Mouse (Mus musculus): ENCODE measurements around the gene Sppl3.

The Sppl3 gene

DNA sequence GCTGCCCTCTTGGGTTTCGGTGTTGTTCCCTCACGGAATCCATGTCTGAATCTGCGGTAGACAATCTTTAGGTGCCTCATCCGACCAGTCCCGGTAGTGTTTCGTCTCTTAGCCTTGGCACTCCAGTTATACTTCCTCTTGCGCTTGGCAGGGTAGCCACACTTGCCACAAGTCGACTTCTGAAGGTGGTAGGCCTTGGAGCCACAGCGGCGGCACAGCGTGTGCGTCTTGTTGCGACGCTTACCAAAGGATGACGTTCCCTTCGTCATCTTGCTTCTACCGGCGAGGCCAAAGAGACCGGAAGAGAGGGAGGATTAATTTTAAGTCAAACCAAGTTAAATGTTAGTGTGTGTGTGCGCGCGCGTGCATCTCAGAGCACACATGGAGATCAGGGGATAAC is 92.3 kb downstream of the Sppl3 start:
- CTCF ChIA-PET: interaction anchor here in 2 of 4 experiments (0.6 to 1.9 kb wide), 2 partner anchors 57 to 124 kb away, joined by 3 to 6 read pairs; no protein-coding TSS in a partner anchor
- POLR2A ChIA-PET: interaction anchor here in 2 of 4 experiments (0.7 to 1.9 kb wide), 3 partner anchors 9 to 124 kb away, joined by 3 to 8 read pairs (median 5); no protein-coding TSS in a partner anchor

DNA sequence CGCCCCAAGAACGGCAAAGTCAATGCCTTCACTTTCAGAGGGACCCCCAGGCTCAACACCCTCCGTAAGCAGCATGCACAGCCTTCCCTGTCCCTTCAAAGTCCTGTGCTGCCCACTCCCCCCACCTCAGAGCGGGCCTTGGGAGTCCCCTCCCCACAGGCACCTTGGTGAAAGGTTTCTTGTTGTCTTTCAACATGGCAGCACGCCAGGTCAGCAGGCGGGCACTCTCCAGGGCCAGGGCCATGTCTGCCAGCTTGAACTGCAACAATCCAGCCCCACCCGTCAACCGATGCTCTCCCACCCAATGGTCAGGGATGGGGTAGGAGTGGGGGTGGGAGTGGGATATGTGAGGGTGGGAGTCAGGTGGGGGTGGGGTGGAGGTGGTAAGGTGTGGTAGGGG is 100.2 kb downstream of the Sppl3 start:
- CTCF ChIA-PET: interaction anchor here (0.6 to 2.8 kb wide), 10 partner anchors 14 to 1314 kb away, joined by 3 to 13 read pairs (median 4); partner anchors contain the start of gene Hnf1a (in 1 of the 4)
- POLR2A ChIA-PET: interaction anchor here in 3 of 4 experiments (0.8 to 4.4 kb wide), 13 partner anchors 10 to 139 kb away, joined by 3 to 17 read pairs (median 4); partner anchors contain the start of gene Gm10401 (in 1 of the 3)

DNA sequence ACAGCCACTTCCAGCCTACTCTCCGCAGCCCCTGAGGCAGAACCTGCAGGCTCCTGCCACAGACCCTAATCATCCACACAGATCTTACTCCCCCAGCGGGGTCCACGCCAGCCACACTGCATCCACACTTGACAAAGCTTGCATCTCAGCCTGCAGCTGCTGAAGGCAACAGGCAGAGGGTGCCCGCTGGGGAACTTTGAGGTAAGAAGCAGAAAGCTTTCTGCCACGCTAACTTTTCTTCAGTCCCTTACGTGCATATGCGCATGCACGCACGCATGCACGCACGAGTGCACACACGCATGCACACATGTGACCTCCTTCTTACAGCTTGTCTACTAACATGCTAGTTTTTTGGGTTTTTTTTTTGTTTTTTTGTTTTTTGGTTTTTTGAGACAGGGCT is 102.3 kb downstream of the Sppl3 start:
- POLR2A ChIA-PET: interaction anchor here (0.6 to 2.4 kb wide), 21 partner anchors 9 to 378 kb away, joined by 3 to 12 read pairs (median 4); partner anchors contain the start of genes Unc119b (in 2 of the 4) and Mlec (in 1 of the 4)
- CTCF ChIA-PET: interaction anchor here (0.5 to 2.7 kb wide), 9 partner anchors 8 to 134 kb away, joined by 3 to 13 read pairs (median 4); no protein-coding TSS in a partner anchor

DNA sequence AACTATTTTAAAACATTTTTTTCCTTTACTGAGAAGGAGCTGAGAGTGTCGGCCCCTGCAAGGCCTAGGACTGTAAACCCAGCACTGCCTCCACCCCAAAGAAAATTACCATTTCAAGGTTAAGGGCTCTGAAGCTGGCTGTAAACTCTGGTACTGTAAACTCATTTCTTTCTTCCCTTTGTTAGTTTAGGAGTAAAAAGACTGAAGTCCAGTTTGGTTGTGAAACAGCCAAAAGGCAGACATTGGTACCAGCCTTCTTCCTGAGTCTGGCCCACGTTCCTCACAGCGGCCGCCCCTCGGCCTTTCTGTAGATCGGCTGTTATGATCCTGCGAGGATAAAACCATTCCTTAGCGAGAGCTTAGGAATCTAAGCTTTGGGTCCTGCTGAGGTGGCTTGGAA is 103.6 kb downstream of the Sppl3 start:
- CTCF ChIA-PET: interaction anchor here in 3 of 4 experiments (0.5 to 2.3 kb wide), 8 partner anchors 8 to 187 kb away, joined by 3 to 12 read pairs (median 4); no protein-coding TSS in a partner anchor
- POLR2A ChIA-PET: interaction anchor here in 2 of 4 experiments (0.7 to 2.6 kb wide), 11 partner anchors 10 to 186 kb away, joined by 3 to 9 read pairs (median 3); partner anchors contain the start of genes Dynll1 (in 1 of the 2) and Unc119b (in 1 of the 2)

DNA sequence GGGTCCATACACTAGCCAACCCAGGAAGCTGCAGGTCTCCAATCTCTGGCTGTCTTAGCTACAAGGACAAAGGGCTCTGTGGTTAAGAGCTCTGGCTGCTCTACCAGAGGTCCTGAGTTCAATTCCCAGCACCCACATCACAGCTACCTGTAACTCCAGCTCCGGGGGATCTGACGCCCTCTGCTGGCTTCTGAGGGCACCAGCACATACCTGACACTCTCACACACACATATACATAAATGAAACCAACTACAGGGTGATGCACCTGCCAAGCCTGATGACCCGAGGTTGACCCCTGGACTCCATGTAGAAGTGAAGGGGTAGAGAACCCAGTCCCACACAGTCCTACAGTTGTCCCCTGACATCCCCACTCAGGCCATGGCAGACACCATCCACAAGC is 105.5 kb downstream of the Sppl3 start:
- CTCF ChIA-PET: interaction anchor here in 3 of 4 experiments (0.6 to 4.0 kb wide), 17 partner anchors 9 to 493 kb away, joined by 3 to 19 read pairs (median 4); partner anchors contain the start of gene Unc119b (in 1 of the 3)
- POLR2A ChIA-PET: interaction anchor here in 2 of 4 experiments (1.0 to 4.8 kb wide), 8 partner anchors 9 to 155 kb away, joined by 3 to 16 read pairs (median 7); partner anchors contain the start of gene Unc119b (in 1 of the 2)

DNA sequence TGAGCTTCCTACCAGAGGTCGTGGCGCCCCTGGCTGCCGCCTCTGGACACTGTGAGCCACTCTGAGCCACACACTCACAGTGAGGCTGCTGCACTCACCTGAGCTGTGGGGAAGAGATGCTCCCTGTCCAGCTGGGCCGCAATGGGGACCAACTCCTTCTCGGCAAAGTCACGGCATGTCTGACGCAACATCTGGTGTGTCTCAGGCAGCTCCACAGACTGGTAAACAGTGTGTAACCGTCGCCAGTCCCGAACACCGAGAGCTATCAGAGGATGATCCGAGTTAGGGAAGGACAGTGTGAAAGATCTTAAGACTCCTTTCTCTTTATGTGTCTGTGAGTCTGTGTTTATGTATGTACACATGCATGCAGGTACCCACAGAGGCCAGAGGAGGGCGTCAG is 106.5 kb downstream of the Sppl3 start:
- ChIA-PET POLR2A (interaction anchor here in 3 of 4 experiments (0.5 to 5.4 kb wide), 21 partner anchors 9 to 358 kb away, joined by 3 to 38 read pairs (median 3); partner anchors contain the start of genes Mlec (in 1 of the 3) and Unc119b (in 1 of the 3)), CTCF (interaction anchor here (0.6 to 4.0 kb wide), 16 partner anchors 9 to 177 kb away, joined by 3 to 21 read pairs (median 6); partner anchors contain the start of gene Unc119b (in 2 of the 4))

DNA sequence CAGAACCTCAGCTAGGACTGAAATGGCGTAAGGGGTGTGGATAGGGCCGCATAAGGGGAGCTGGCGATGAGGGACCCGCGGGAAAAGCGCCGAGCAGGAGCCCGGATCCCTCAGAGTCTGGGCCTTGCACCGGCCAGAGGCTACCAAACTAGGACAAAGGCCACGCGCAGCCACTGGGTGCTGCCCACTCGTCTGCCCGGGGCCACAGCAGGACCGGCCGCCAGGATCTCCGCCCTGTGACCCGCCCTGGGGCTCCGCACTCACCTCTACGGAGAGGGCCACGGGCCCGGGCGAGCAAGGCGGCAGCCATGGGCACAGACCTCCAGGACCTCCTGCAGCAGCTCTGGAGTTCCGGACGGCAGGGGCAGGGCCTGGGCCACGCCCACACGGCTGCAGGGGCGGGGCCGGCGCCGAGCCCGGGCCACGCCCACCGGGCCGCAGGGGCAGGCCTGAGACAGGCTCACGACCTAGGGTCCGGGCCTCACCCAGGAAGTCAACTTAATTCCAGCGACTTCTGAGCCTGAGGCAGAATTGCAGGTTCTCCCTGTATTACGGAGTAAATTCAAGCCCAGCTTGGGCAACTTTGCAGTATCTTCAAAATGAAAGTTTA is 108.1 kb downstream of the Sppl3 start, which contains the start of gene Acads:
TSS of gene Acads (minus strand) at position 386 of the 610 bp plus-strand sequence.
- ChIA-PET POLR2A (interaction anchor here (0.5 to 5.4 kb wide), 53 partner anchors 9 to 391 kb away, joined by 3 to 38 read pairs (median 3); partner anchors contain the start of genes Unc119b (in 3 of the 4), Mlec (in 2 of the 4), Dynll1 (in 1 of the 4) and Pop5 (in 1 of the 4)), CTCF (interaction anchor here (0.5 to 4.0 kb wide), 19 partner anchors 9 to 480 kb away, joined by 3 to 21 read pairs (median 4); partner anchors contain the start of genes Pop5 (in 1 of the 4) and Unc119b (in 1 of the 4))

DNA sequence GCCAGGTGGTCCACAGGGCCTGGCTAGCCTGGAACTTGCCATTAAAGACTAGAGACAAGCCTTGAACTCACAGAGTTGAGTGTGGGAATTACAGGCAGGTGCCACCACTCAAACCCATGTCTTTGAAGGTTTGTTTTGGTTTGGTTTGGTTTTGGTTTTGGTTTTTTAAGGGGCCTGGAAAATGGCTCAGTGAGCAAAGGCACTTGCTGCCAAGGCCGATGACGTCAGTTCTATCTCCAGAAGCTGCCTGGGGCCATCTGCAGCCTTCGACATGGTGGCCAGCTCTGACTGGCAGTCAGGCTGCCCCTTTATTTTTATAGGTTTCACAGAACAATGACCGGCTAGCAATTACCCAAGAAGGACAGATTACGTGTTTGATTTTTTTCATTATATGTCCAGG is 110.0 kb downstream of the Sppl3 start:
- ChIA-PET POLR2A (interaction anchor here in 3 of 4 experiments (0.6 to 5.4 kb wide), 11 partner anchors 9 to 1944 kb away, joined by 3 to 30 read pairs (median 4); partner anchors contain the start of gene Unc119b (in 2 of the 3)), CTCF (interaction anchor here in 2 of 4 experiments (0.6 to 0.8 kb wide), 2 partner anchors 40 to 499 kb away, joined by 4 to 5 read pairs; no protein-coding TSS in a partner anchor)

DNA sequence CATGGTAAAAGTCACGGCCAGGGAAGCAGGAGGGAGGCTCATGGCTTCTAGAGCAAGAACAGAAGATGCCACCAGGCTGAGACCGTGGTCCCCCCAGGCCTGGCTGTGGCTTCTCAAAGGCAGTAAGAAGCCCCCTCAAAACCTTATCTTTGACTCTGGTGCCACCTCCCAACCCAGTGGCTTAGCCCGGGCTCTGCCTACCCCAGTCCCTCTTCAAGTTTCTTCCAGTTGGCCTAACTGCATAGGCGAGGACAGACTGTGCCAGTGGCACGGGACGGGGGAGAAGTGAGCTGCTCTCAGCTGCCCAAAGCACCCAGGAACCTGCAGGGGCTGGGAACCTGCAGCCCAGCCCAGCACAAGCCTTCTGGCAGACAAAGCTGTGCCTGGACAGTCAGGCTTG is 113.8 kb downstream of the Sppl3 start:
- ChIA-PET CTCF (interaction anchor here (0.5 to 2.3 kb wide), 55 partner anchors 9 to 1439 kb away, joined by 3 to 18 read pairs (median 4); partner anchors contain the start of genes Unc119b (in 4 of the 4), Cabp1 (in 1 of the 4), Mlec (in 1 of the 4) and Pop5 (in 1 of the 4)), POLR2A (interaction anchor here (0.7 to 3.3 kb wide), 39 partner anchors 10 to 372 kb away, joined by 3 to 23 read pairs (median 4); partner anchors contain the start of genes Unc119b (in 3 of the 4), Pop5 (in 2 of the 4), Rnf10 (in 2 of the 4) and Hnf1a (in 1 of the 4))

DNA sequence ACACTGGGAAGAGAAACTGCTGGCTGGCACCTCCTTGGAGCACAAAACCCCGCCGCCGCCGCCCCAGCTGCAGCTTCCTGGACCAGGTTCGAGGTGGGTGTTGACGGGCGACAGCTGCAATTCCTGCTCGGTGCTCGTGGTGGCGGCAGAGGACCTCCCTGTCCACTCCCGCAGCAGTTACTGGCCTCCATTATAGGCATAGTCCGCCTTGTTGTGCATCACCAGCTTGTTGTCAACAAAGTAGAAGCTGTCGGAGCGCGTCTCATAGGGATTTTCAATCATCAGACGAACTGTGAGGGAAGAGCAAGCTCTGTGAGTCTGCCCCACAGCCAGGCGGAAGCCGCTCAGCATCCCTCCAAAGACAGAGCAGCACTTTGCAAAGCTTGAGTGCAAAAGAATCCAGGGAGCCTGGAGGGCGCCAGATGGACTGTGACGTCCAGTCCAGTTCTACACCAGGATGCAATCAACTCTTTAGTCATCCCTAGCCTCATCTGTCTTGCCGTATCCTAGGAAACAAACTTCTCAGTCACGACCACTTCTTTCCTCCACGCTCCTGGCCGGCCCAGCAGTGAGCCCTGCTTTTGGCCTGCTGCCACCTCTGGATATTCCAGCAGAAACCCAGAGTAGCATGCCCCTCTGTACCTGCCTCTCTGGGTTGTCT is 114.4 kb downstream of the Sppl3 start:
- ChIA-PET POLR2A (interaction anchor here (0.7 to 3.3 kb wide), 42 partner anchors 9 to 372 kb away, joined by 3 to 23 read pairs (median 4); partner anchors contain the start of genes Unc119b (in 3 of the 4), Pop5 (in 2 of the 4), Rnf10 (in 2 of the 4) and Hnf1a (in 1 of the 4)), CTCF (interaction anchor here (0.5 to 2.3 kb wide), 58 partner anchors 9 to 1438 kb away, joined by 3 to 24 read pairs (median 4); partner anchors contain the start of genes Unc119b (in 4 of the 4), Mlec (in 2 of the 4), Cabp1 (in 1 of the 4) and Pop5 (in 1 of the 4))

DNA sequence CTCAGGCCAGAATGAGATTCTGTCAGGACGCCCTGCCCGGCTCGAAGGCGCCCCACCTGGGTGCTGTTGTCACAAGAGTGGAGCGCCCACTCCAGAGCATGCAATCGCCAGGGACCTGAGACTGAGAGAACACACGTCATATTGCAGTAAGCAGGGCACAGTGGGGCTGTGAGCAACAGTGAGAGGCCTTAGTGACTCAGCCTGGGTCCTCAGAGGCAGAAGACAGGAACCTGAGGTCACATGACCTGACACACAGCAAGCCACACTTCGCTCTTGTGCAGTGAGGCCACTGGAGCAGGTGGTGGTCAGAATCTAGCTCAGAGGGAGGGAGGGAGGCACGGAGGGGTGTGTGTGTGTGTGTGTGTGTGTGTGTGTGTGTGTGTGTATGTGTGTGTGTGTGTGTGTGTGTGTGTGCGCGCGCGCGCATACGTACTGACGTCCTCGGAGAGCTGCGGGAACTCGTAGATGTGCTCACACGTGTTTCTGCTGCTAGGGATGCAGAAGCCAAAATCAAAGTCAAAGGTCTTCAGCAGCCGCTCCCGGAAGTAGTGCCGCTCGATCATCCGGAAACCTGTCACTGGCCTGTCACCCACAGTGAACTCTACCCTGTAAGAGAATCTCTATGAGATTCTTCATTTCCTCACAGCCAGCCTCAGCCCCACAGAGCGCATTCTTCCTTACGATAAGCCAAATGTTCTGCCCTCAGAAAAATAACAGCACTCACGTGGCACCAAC is 115.8 kb downstream of the Sppl3 start:
- POLR2A ChIA-PET: interaction anchor here in 3 of 4 experiments (0.6 to 3.3 kb wide), 15 partner anchors 8 to 364 kb away, joined by 3 to 23 read pairs (median 3); partner anchors contain the start of genes Cabp1 (in 1 of the 3), Mlec (in 1 of the 3) and Unc119b (in 1 of the 3)
- CTCF ChIA-PET: interaction anchor here in 3 of 4 experiments (0.6 to 2.3 kb wide), 9 partner anchors 9 to 148 kb away, joined by 3 to 14 read pairs (median 5); partner anchors contain the start of gene Mlec (in 1 of the 3)

DNA sequence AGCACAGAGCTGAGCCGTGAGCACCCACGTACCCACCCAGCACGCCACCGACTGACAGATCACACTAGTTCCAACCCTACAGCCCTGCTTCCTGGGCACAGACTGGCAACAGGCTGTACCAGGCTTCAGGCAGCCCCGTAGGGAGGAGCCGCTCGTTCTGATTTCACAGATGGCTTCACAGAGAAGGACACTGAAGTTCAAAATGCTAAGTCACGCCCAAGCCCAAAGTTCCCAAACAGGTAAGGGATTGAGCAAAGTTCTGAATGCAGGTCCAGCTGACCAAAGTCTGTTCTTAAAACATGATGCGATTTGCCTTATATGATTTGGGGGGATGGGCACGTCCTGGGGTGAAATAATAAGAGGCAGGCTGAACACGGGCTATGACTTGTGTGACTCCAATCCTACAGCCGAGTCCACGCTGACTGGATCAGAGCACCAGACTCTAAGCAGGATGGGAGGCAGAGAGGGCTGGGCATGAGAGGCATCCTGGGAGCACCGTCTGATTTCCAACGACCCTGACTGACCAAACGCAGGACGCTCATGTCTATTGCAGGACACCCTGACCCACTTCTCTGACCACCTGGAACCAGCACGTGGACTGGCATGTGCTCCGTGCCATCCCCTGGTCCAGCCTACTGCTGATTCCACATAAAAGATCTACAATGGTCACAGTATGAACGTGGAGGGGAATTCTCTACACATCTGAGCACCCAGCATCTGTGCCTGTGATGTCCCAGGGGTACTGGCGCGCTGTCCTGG is 116.7 kb downstream of the Sppl3 start:
- POLR2A ChIA-PET: interaction anchor here in 3 of 4 experiments (0.5 to 3.3 kb wide), 9 partner anchors 8 to 363 kb away, joined by 3 to 19 read pairs (median 3); no protein-coding TSS in a partner anchor

DNA sequence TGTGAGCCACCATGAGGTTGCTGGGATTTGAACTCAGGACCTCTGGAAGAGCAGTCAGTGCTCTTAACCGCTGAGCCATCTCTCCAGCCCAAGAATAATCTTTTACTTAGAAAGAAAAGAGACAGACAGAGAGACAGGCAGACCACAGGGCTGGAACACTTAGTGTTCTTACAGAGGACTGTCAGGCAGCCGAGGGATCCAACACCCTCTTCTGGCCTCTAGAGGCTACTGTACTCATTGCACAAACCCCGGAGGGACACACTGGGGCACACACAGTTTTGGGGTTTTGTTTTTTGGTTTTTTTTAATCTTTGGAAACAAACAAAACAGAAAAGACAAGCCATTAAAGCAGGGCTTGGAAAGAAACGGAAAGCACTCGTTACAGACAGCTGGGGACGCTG is 118.4 kb downstream of the Sppl3 start:
- ChIA-PET POLR2A (interaction anchor here in 2 of 4 experiments (0.9 to 20.5 kb wide), 3 partner anchors 13 to 27 kb away, joined by 3 to 367 read pairs (median 3); partner anchors contain the start of gene Mlec (in 1 of the 2)), CTCF (no interaction called here)

More for the DNA sequence above, 116.7 kb downstream of the Sppl3 start:
- CTCF ChIA-PET: interaction anchor here in 2 of 4 experiments (0.7 to 2.2 kb wide), 4 partner anchors 10 to 38 kb away, joined by 3 to 7 read pairs (median 6); partner anchors contain the start of gene Mlec (in 1 of the 2)

DNA sequence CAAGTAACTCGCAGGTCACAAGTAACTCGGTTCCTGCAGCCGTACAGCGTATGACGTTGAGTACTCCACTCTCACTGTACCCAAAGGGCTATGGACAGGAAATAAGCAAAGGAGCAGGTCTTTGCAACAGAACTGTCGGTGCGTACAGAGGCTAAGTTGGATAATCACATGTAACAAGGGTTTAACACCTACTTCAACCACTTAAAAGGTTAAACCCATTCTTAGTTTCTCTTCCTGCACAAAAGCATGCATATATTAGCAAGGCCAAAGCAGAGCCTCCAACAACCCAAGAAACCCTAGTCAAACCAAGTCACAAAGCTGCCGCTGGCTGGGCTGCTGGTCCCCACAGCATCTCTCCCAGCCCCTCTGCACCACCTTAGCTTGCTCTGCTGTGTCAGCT is 121.5 kb downstream of the Sppl3 start:
- POLR2A ChIA-PET: interaction anchor here in 2 of 4 experiments (0.7 to 20.5 kb wide), 9 partner anchors 11 to 176 kb away, joined by 3 to 367 read pairs (median 4); partner anchors contain the start of genes Mlec (in 2 of the 2) and Acads (in 1 of the 2)

DNA sequence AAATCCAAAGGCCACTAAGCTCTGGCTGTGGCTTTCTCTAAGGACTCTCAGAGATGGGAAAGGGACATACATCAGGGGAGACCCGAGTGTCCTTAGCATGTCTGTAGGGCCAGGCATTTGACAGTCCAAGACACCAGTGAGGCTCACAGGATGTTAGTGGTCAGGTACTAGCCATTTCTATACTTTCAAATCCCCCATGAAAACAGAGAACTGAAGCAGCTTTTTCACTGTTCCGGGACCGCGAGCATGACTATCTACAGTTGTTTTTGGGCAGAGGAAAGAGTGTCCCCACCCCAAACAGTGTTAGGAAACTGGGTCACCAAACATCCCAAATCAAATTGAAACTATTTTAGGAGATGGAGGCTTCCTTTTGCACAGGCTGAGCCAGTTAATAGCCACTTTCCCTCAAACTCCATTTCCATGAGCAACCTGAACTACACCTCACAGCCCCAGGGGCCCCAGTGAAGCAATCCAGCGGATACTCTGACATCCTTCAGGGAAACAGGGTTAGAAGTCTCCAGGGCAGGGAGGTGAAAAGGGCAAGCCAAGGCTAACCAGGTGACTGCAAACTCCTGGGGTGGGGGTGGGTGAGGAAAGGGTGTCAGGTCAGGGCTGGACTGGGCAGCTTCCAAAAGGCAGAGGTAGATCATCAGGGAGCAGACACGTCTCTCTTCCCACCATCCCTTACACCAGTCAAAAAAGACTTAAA is 122.6 kb downstream of the Sppl3 start:
- CTCF ChIA-PET: interaction anchor here in 3 of 4 experiments (0.7 to 2.8 kb wide), 4 partner anchors 8 to 33 kb away, joined by 3 to 13 read pairs (median 9); no protein-coding TSS in a partner anchor
- POLR2A ChIA-PET: interaction anchor here in 3 of 4 experiments (0.6 to 20.5 kb wide), 24 partner anchors 8 to 381 kb away, joined by 3 to 367 read pairs (median 8); partner anchors contain the start of genes Acads (in 2 of the 3) and Mlec (in 2 of the 3)

More for the DNA sequence above, 121.5 kb downstream of the Sppl3 start:
- CTCF ChIA-PET: interaction anchor here in 2 of 4 experiments (0.6 to 0.8 kb wide), 3 partner anchors 21 to 305 kb away, joined by 3 to 4 read pairs (median 3); no protein-coding TSS in a partner anchor

All from embryonic stem cell, embryonic (primary cell).